Mouse (Mus musculus) heart, postnatal 25 days (tissue): ENCODE measurements around the gene Irak2. TPM values are rescaled to one million over a fixed set of nuclear protein-coding genes. Genes with fewer than 3 reads are reported as not detected.

Experiments
- DNase-seq: peaks from one replicate; pipeline ENCODE4 v3.0.0; 2022; ENCODE audit warnings: low spot score
- intact Hi-C: fragments of 180-260 bp; cut with DNase I; formaldehyde crosslinking; loops from one replicate; pipeline ENCODE4 v1.15.1; 2025
- total RNA-seq, 2 experiments: library from RNA; stranded (reverse); gene quantifications; 2 replicates each; pipeline ENCODE4 v1.2.3; 2021

Irak2 gene
- total RNA-seq, 2 experiments from 2014 or later: 9.7 to 10.6 TPM

- intact Hi-C loops: no loop called here
These were observed 7.9 kb upstream of the Irak2 start for GRCm38 (mm10) chr6:113630322-113630721.

DNA sequence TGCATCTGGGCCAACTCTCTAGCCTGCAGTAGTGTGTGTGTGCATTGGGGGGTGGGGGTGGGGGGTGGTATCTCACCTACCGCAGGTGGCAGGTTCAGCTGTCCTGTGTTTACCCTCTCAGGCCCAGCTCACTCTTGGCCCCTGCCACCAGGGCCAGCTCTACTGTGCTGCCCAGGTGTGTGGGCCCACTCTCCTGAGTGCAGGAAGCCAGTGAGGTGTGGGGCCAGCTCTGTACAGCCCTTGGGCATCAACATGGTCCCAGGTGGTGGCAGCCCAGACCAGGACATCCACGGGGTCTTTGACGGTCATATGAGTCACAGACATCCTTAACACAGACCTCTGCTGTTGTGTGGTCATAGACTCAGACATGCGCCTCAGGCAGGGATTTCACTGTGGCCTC lies 5.4 kb upstream of the Irak2 start:
- no peak for DNase-seq
- intact Hi-C loops: no loop called here

More at GRCm38 (mm10) chr6:113630322-113630721, 7.9 kb upstream of the Irak2 start:
- no peak for DNase-seq

- DNase-seq: no peak
- intact Hi-C loops: loop anchor here (2.0 to 5.0 kb wide), 4 partner anchors 14 to 433 kb away; no protein-coding TSS in a partner anchor
These were observed 934 bp downstream of the Irak2 start for GRCm38 (mm10) chr6:113639201-113639600.

GRCm38 (mm10) chr6:113642605-113643004 lies 4.3 kb downstream of the Irak2 start:
- DNase-seq: no peak
- intact Hi-C loops: no loop called here

GRCm38 (mm10) chr6:113643021-113643420 lies 4.8 kb downstream of the Irak2 start:
- DNase-seq: no peak
- intact Hi-C loops: no loop called here

DNA sequence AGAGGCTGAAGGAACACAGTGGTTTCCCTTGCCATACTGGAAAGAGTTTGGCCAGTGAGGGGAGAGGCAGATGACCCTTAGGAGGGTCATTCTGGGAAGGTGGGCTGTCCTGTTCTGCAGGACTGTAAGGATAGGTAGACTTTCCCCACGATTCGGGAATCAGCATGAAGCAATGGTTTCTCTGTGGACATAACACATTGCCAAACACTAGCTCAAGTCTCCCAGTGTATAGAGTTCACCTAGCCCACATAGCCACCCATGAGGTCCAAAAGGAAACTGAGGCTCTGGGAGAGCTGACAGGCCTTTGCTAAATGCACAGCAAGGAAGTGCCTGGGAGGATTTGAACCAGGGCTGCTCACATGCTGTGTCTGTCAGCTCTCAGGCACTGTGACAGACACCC lies 5.7 kb downstream of the Irak2 start:
- no peak for DNase-seq
- intact Hi-C loops: no loop called here

DNA sequence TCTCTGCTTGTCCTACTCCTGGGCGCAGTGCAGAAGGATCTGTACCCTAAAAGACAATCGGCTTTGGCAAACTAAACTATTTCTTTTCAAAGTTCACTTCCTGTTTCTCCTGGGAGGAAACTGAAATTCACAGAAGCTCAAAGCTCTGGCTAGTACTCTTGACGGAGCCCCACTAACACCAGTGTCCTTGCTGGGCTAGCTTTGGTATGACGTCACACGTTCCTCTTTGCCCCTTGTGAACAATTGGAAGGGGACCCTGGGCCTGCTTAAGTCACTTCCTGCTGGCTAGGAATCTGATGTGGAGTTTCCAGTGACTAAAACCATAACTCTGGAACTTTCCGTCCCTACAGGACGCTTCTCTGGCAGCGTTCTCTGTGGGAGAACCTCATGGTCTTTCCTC lies 6.5 kb downstream of the Irak2 start:
- intact Hi-C loops: no loop called here

GRCm38 (mm10) chr6:113649346-113650196 lies 11.3 kb downstream of the Irak2 start:
- intact Hi-C loops: no loop called here
- no peak for DNase-seq

More for the DNA sequence above, 6.5 kb downstream of the Irak2 start:
- DNase-seq: peak; percentile 78

GRCm38 (mm10) chr6:113650197-113650640 lies 12.0 kb downstream of the Irak2 start:
- intact Hi-C loops: no loop called here
- DNase-seq: no peak

- intact Hi-C loops: no loop called here
- no peak for DNase-seq
These were observed 13.4 kb downstream of the Irak2 start for GRCm38 (mm10) chr6:113651626-113652025.

DNA sequence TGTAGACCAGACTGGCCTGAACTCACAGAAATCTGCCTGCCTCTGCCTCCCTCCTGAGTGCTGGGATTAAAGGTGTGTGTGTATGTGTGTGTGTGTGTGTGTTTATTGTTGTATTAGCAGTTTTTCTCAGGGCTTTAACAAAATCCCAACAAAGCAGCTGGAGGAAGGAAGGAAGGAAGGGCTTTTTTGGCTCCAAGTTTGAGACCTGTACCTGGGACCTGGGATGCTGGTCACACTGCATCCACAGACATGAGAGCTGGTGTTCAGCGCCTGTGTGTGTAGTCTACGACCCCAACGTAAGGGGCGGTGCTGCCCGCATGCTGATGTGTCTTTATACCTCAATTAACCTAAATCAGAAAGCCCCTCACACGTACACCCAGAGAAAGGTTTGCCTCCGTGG lies 15.3 kb downstream of the Irak2 start:
- intact Hi-C loops: no loop called here
- no peak for DNase-seq

DNA sequence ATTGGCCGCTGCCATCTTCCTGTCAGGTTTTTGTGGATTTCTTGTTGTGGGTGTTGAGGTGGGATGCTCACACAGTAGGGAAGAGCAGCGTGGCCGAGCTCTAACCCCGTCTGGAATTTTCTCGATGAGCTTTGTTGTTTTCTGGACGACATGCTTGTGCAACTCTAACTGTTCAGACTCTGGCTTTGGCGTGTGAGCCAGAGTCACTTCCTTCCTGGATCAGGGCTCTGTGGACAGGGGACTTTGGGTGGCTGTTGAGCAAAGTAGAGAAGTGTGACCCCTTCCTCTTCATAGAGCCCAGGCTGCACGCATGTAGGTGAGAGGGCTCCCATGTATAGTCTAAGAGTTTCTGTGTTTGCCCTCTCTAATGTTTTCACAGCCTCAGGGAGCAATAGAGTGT lies 15.8 kb downstream of the Irak2 start:
- intact Hi-C loops: no loop called here
- no peak for DNase-seq

- no peak for DNase-seq
- intact Hi-C loops: no loop called here
These were observed 16.6 kb downstream of the Irak2 start for GRCm38 (mm10) chr6:113654753-113655397.

DNA sequence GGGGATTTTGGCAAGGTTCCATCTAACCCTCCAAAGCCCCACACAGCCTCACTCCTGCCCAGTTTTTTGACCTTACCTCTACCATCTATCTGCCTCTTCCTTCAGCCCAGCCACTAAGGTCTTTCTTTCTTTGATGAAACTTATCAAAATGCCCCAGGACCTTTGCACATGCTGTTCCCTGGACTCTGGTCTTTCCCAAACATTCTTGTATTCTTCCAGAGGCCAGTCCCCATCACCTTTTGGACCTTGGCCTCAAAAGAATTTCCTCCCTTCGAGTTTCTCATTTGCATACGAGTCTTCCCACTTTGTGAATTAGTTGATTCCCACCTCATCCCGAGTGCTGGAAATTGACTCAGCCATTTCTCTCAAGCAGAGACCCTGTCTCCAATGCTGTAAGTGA lies 17.2 kb downstream of the Irak2 start:
- no peak for DNase-seq
- intact Hi-C loops: no loop called here

- intact Hi-C loops: no loop called here
- DNase-seq: no peak
These were observed 18.6 kb downstream of the Irak2 start for GRCm38 (mm10) chr6:113656847-113657246.

GRCm38 (mm10) chr6:113658226-113658625 lies 20.0 kb downstream of the Irak2 start:
- intact Hi-C loops: no loop called here
- peak; percentile 34 for DNase-seq

- DNase-seq: no peak
- intact Hi-C loops: no loop called here
These were observed 21.6 kb downstream of the Irak2 start for GRCm38 (mm10) chr6:113659648-113660491.

GRCm38 (mm10) chr6:113660492-113661352 lies 22.5 kb downstream of the Irak2 start:
- intact Hi-C loops: no loop called here
- DNase-seq: no peak
